Mouse (Mus musculus) intestine, embryonic 15.5 days (tissue): ENCODE data around the gene Ormdl3. TPM values are rescaled to one million over a fixed set of nuclear protein-coding genes. Genes with fewer than 3 reads are reported as not detected.
"Not testable (repeated sequence)": the region's sequence is repeated elsewhere in the genome, so short reads cannot be mapped to it uniquely, and the experiment has no call there.

Experiments used
- ATAC-seq: fragments of 200-750 bp; cut with Nextera tagmentation; 2 replicates; pipeline ENCODE4 v1.8.0; 2017; ENCODE audit warnings: moderate TSS enrichment, moderate library complexity
- H3K27ac ChIP-seq: fragments of 300-500 bp; sonication (generic); 2 replicates; pipeline ENCODE4 v1.5.1; 2015; ENCODE audit warnings: mild to moderate bottlenecking, inconsistent platforms
- H3K27me3 ChIP-seq: fragments of 300-500 bp; sonication (generic); replicated peaks from 2 replicates; pipeline ENCODE4 v1.6.1; 2015; ENCODE audit warnings: inconsistent platforms
- H3K36me3 ChIP-seq: fragments of 300-500 bp; sonication (generic); 2 replicates; pipeline ENCODE4 v1.6.1; 2015; ENCODE audit warnings: inconsistent platforms
- H3K4me1 ChIP-seq: fragments of 300-500 bp; sonication (generic); replicated peaks from 2 replicates; pipeline ENCODE4 v1.6.1; 2015; ENCODE audit warnings: inconsistent platforms
- H3K4me2 ChIP-seq: fragments of 300-500 bp; sonication (generic); replicated peaks from 2 replicates; pipeline ENCODE4 v1.6.1; 2015; ENCODE audit warnings: mild to moderate bottlenecking, inconsistent platforms
- H3K4me3 ChIP-seq: fragments of 300-500 bp; sonication (generic); replicated peaks from 2 replicates; pipeline ENCODE4 v1.5.1; 2015; ENCODE audit warnings: inconsistent platforms
- H3K9ac ChIP-seq: fragments of 300-500 bp; sonication (generic); 2 replicates; pipeline ENCODE4 v1.6.1; 2015; ENCODE audit warnings: inconsistent platforms
- H3K9me3 ChIP-seq: fragments of 300-500 bp; sonication (generic); 2 replicates; pipeline ENCODE4 v1.6.1; 2016; ENCODE audit warnings: inconsistent platforms
- WGBS: fragments of 180-500 bp; shearing (Covaris S2); methylation state at CpG from one replicate; pipeline ENCODE4 v1.1.7; 2015; 5-methylcytosine and 5-hydroxymethylcytosine counted together
- polyA plus RNA-seq: library from polyadenylated mRNA; unstranded; fragments of >200 nt; fragmentation: Nextera tagmentation; extraction: Ambion mirVana; gene quantifications from 2 replicates; pipeline ENCODE4 v1.2.1, GENCODE M21; 2015

The Ormdl3 gene
- 50.5 and 55.2 TPM in 2 replicates for polyA plus RNA-seq

GRCm38 (mm10) chr11:98586892-98587563, at the start of gene Ormdl3:
Gene Ormdl3, minus strand, starts transcription at chr11:98587368.
- Histone ChIP-seq H3K36me3 (peaks cover 12% of the 10 kb centered on the region), H3K9me3 (no peaks in the 10 kb centered on the region), H3K27ac (peak within 1 kb of the TSS; percentile 92), H3K4me3 (peak within 1 kb of the TSS; percentile 81), H3K4me2 (peak within 1 kb of the TSS; percentile 78), H3K27me3 (no peaks in the 10 kb centered on the region), H3K9ac (peak within 1 kb of the TSS; percentile 90), H3K4me1 (peaks cover 54% of the 10 kb centered on the region)
- WGBS = under 1% methylated on average over 49 of the region's 49 CpGs
- peak; percentile 92 for ATAC-seq

GRCm38 (mm10) chr11:98635312-98635970, 48.3 kb upstream of the Ormdl3 start:
- H3K9me3 ChIP-seq, H3K9ac ChIP-seq, H3K27me3 ChIP-seq, H3K4me2 ChIP-seq, H3K36me3 ChIP-seq, ATAC-seq, H3K27ac ChIP-seq, H3K4me3 ChIP-seq, H3K4me1 ChIP-seq: not testable (repeated sequence)
- WGBS = 36% methylated on average over 10 of the region's 10 CpGs

- H3K9me3 ChIP-seq = no peaks in the 10 kb centered on the region
- no peak for ATAC-seq
- H3K4me1 ChIP-seq = no peaks in the 10 kb centered on the region
- no peak overlapping the region for H3K4me3 ChIP-seq
- H3K27ac ChIP-seq = no peak overlapping the region
- no peaks in the 10 kb centered on the region for H3K27me3 ChIP-seq
- H3K4me2 ChIP-seq = no peak overlapping the region
- 82% methylated on average over 5 of the region's 5 CpGs for WGBS
- no peaks in the 10 kb centered on the region for H3K36me3 ChIP-seq
- H3K9ac ChIP-seq = no peak overlapping the region
Observed at GRCm38 (mm10) chr11:98630646-98631045, 43.5 kb upstream of the Ormdl3 start.

GRCm38 (mm10) chr11:98628706-98629105, 41.5 kb upstream of the Ormdl3 start:
- 95% methylated on average over 3 of the region's 3 CpGs for WGBS

GRCm38 (mm10) chr11:98625611-98626410, 38.6 kb upstream of the Ormdl3 start, which contains the start of the genes Gm12355 and Gsdma3:
Gene Gm12355, minus strand, starts transcription at chr11:98625661.
Gene Gsdma3, plus strand, starts transcription at chr11:98626360.
- Histone ChIP-seq H3K4me3 (no peak within 1 kb of the TSS), H3K27me3 (no peaks in the 10 kb centered on the region), H3K9ac (no peak within 1 kb of the TSS), H3K4me1 (no peaks in the 10 kb centered on the region), H3K27ac (no peak within 1 kb of the TSS), H3K4me2 (no peak within 1 kb of the TSS), H3K9me3 (no peaks in the 10 kb centered on the region), H3K36me3 (no peaks in the 10 kb centered on the region)
- WGBS = 90% methylated on average over 10 of the region's 10 CpGs
- no peak for ATAC-seq

More at GRCm38 (mm10) chr11:98628706-98629105, 41.5 kb upstream of the Ormdl3 start:
- H3K36me3 ChIP-seq = no peaks in the 10 kb centered on the region
- no peak overlapping the region for H3K27ac ChIP-seq
- no peaks in the 10 kb centered on the region for H3K4me1 ChIP-seq
- no peak for ATAC-seq
- no peaks in the 10 kb centered on the region for H3K9me3 ChIP-seq
- no peak overlapping the region for H3K4me2 ChIP-seq
- no peak overlapping the region for H3K4me3 ChIP-seq
- no peaks in the 10 kb centered on the region for H3K27me3 ChIP-seq
- no peak overlapping the region for H3K9ac ChIP-seq

GRCm38 (mm10) chr11:98624381-98624780, 37.2 kb upstream of the Ormdl3 start:
- WGBS = 91% methylated on average over 2 of the region's 2 CpGs
- not testable (repeated sequence) for ATAC-seq, H3K4me1 ChIP-seq

GRCm38 (mm10) chr11:98623981-98624380, 36.8 kb upstream of the Ormdl3 start:
- not testable (repeated sequence) for H3K9ac ChIP-seq, H3K36me3 ChIP-seq, H3K4me1 ChIP-seq, H3K27ac ChIP-seq, H3K27me3 ChIP-seq, H3K4me3 ChIP-seq, ATAC-seq, H3K4me2 ChIP-seq, H3K9me3 ChIP-seq
- 75% methylated on average over 6 of the region's 6 CpGs for WGBS

More at GRCm38 (mm10) chr11:98624381-98624780, 37.2 kb upstream of the Ormdl3 start:
- H3K27me3 ChIP-seq, H3K9ac ChIP-seq, H3K4me3 ChIP-seq, H3K4me2 ChIP-seq, H3K36me3 ChIP-seq, H3K27ac ChIP-seq, H3K9me3 ChIP-seq: not testable (repeated sequence)

- H3K4me1 ChIP-seq = no peaks in the 10 kb centered on the region
- H3K27ac ChIP-seq = no peak overlapping the region
- H3K4me3 ChIP-seq = no peak overlapping the region
- no peaks in the 10 kb centered on the region for H3K9me3 ChIP-seq
- no peaks in the 10 kb centered on the region for H3K36me3 ChIP-seq
- no peak overlapping the region for H3K4me2 ChIP-seq
- ATAC-seq = no peak
- H3K9ac ChIP-seq = no peak overlapping the region
- H3K27me3 ChIP-seq = no peaks in the 10 kb centered on the region
- WGBS = 92% methylated on average over 13 of the region's 13 CpGs
Observed at GRCm38 (mm10) chr11:98620791-98621190, 33.6 kb upstream of the Ormdl3 start.

- no peak overlapping the region for H3K4me3 ChIP-seq
- no peak overlapping the region for H3K9ac ChIP-seq
- H3K27me3 ChIP-seq = no peaks in the 10 kb centered on the region
- H3K36me3 ChIP-seq = no peaks in the 10 kb centered on the region
- H3K27ac ChIP-seq = no peak overlapping the region
- H3K4me1 ChIP-seq = peaks cover 7% of the 10 kb centered on the region; the same call in 1 of the 2 replicates
- no peak overlapping the region for H3K4me2 ChIP-seq
- 8% methylated on average over 3 of the region's 3 CpGs for WGBS
- no peaks in the 10 kb centered on the region for H3K9me3 ChIP-seq
- ATAC-seq = 0 out of 2 replicates have a peak, but pooled peaks have one; percentile 47
Observed at GRCm38 (mm10) chr11:98606763-98607162, 19.6 kb upstream of the Ormdl3 start.

GRCm38 (mm10) chr11:98604911-98605310, 17.7 kb upstream of the Ormdl3 start:
- H3K27ac ChIP-seq, ATAC-seq, H3K9me3 ChIP-seq, H3K9ac ChIP-seq, H3K36me3 ChIP-seq, H3K4me2 ChIP-seq, H3K4me3 ChIP-seq, H3K27me3 ChIP-seq: not testable (repeated sequence)
- 67% methylated on average over 6 of the region's 6 CpGs for WGBS
- peaks cover 11% of the 10 kb centered on the region; the same call in 1 of the 2 replicates for H3K4me1 ChIP-seq

- WGBS = 86% methylated on average over 2 of the region's 2 CpGs
- Histone ChIP-seq H3K27me3 (peaks cover 6% of the 10 kb centered on the region; the same call in 1 of the 2 replicates), H3K9me3 (no peaks in the 10 kb centered on the region), H3K36me3 (no peaks in the 10 kb centered on the region), H3K27ac (no peak overlapping the region), H3K9ac (no peak overlapping the region), H3K4me3 (no peak overlapping the region), H3K4me1 (peaks cover 11% of the 10 kb centered on the region; the same call in 1 of the 2 replicates), H3K4me2 (no peak overlapping the region)
- ATAC-seq = no peak
Observed at GRCm38 (mm10) chr11:98603953-98604352, 16.8 kb upstream of the Ormdl3 start.
